Mouse (Mus musculus): ENCODE results near the gene Nkx2-9. TPM values are rescaled to one million over a fixed set of nuclear protein-coding genes. Genes with fewer than 3 reads are reported as not detected.

Nkx2-9 gene
- total RNA-seq (2023) = not detected in 2 replicates

GRCm38 (mm10) chr12:56612761-56613437 is at the start of gene Nkx2-9:
Gene Nkx2-9 (minus strand): TSS chr12:56613284.

Other genes with a start within 250 kb of the Nkx2-9 start
- gene Nkx2-1, start 76.4 kb downstream of the Nkx2-9 start, total RNA-seq (2023) = not detected in 2 replicates
- not detected in 2 replicates for gene Pax9, start 78.5 kb upstream of the Nkx2-9 start, total RNA-seq (2023)

All from neutrophil, adult 65 days (primary cell).